Mouse (Mus musculus) MEL (cell line): ENCODE data around the gene Zfp568. TPM values are rescaled to one million over a fixed set of nuclear protein-coding genes. Genes with fewer than 3 reads are reported as not detected.
A peak's percentile ranks its signal among the peaks of the same experiment; 100 is the strongest.

Experiments used
- DNase-seq: peaks from one replicate; pipeline ENCODE4 v3.0.0; 2011; ENCODE audit warnings: low read depth, low spot score
- H3K27ac ChIP-seq: 2 replicates; pipeline ENCODE4 v1.5.1; 2012; ENCODE audit warnings: low read depth, mild to moderate bottlenecking, control low read depth, low read length, moderate library complexity; ENCODE audit not compliant: control insufficient read depth
- H3K27me3 ChIP-seq, 2 experiments: fragments of 150-350 bp in 1 of 2; sonication (generic) in 1 of 2; 2 replicates each; pipeline ENCODE4 v1.6.1; 2012; ENCODE audit warnings: low read length in 2 of 2, mild to moderate bottlenecking in 2 of 2, improper control_type of control experiment in 1 of 2, moderate library complexity in 1 of 2; ENCODE audit not compliant: insufficient read depth in 2 of 2, control insufficient read depth in 1 of 2
- H3K36me3 ChIP-seq, 2 experiments: 2 replicates each; pipeline ENCODE4 v1.6.1; 2012 to 2014; ENCODE audit warnings: low read length in 2 of 2, improper control_type of control experiment in 1 of 2, inconsistent platforms in 1 of 2, mild to moderate bottlenecking in 1 of 2; ENCODE audit not compliant: insufficient read depth in 2 of 2, control insufficient read depth in 1 of 2
- H3K4me1 ChIP-seq, 2 experiments: fragments of 150-350 bp in 1 of 2; sonication (generic) in 1 of 2; 2 replicates each; pipeline ENCODE4 v1.6.1; 2012; ENCODE audit warnings: low read length in 2 of 2, improper control_type of control experiment in 1 of 2, mild to moderate bottlenecking in 1 of 2; ENCODE audit not compliant: insufficient read depth in 2 of 2, control insufficient read depth in 1 of 2
- H3K4me3 ChIP-seq, 2 experiments: fragments of 150-350 bp in 1 of 2; sonication (generic) in 1 of 2; 2 replicates each; pipeline ENCODE4 v1.5.1; 2012; ENCODE audit warnings: low read depth in 2 of 2, low read length in 2 of 2, mild to moderate bottlenecking in 2 of 2, moderate library complexity in 2 of 2, control low read depth in 1 of 2, improper control_type of control experiment in 1 of 2; ENCODE audit not compliant: control insufficient read depth in 1 of 2, insufficient read depth in 1 of 2
- H3K79me2 ChIP-seq: 2 replicates; pipeline ENCODE4 v1.6.1; 2012; ENCODE audit warnings: mild to moderate bottlenecking, low read length, moderate library complexity; ENCODE audit not compliant: control insufficient read depth, poor library complexity, insufficient read depth
- H3K9ac ChIP-seq: 2 replicates; pipeline ENCODE4 v1.6.1; 2012; ENCODE audit warnings: low read depth, mild to moderate bottlenecking, control low read depth, low read length, moderate library complexity; ENCODE audit not compliant: control insufficient read depth, poor library complexity, severe bottlenecking
- H3K9me3 ChIP-seq: fragments of 150-350 bp; sonication (generic); replicated peaks from 2 replicates; pipeline ENCODE4 v1.6.1; 2012; ENCODE audit warnings: mild to moderate bottlenecking, low read length, improper control_type of control experiment, moderate library complexity; ENCODE audit not compliant: insufficient read depth
- BHLHE40 ChIP-seq: IDR thresholded peaks from 2 replicates; pipeline ENCODE4 v1.6.1; 2012; ENCODE audit warnings: low read depth, mild to moderate bottlenecking, inconsistent platforms, low read length, improper control_type of control experiment, borderline replicate concordance
- CTCF ChIP-seq, 3 experiments: IDR thresholded peaks in 2 of 3; conservative IDR thresholded peaks in 1 of 3; 2 replicates each; pipeline ENCODE4 v1.5.1; 2011 to 2012; ENCODE audit warnings: low read length in 3 of 3, low read depth in 2 of 3, mild to moderate bottlenecking in 2 of 3, improper control_type of control experiment in 1 of 3, inconsistent platforms in 1 of 3, mixed read lengths in 1 of 3, moderate library complexity in 1 of 3; ENCODE audit not compliant: control insufficient read depth in 1 of 3, insufficient read depth in 1 of 3, poor library complexity in 1 of 3, severe bottlenecking in 1 of 3
- ELF1 ChIP-seq: IDR thresholded peaks from 2 replicates; pipeline ENCODE4 v1.6.1; 2014; ENCODE audit warnings: low read depth, mild to moderate bottlenecking, inconsistent platforms, low read length, improper control_type of control experiment, moderate library complexity
- EP300 ChIP-seq, 2 experiments: IDR thresholded peaks; 2 replicates each; pipeline ENCODE4 v1.6.1; 2011; ENCODE audit warnings: improper control_type of control experiment in 2 of 2, low read length in 2 of 2, low read depth in 1 of 2, mild to moderate bottlenecking in 1 of 2
- ETS1 ChIP-seq: IDR thresholded peaks from 2 replicates; pipeline ENCODE4 v1.6.1; 2012; ENCODE audit warnings: low read depth, mild to moderate bottlenecking, inconsistent platforms, low read length, improper control_type of control experiment, moderate library complexity
- GABPA ChIP-seq: IDR thresholded peaks from 2 replicates; pipeline ENCODE4 v1.6.1; 2012; ENCODE audit warnings: low read depth, mild to moderate bottlenecking, inconsistent platforms, low read length, improper control_type of control experiment, moderate library complexity
- GATA1 ChIP-seq: IDR thresholded peaks from 2 replicates; pipeline ENCODE4 v1.6.1; 2011; ENCODE audit warnings: low read depth, low read length, improper control_type of control experiment
- HCFC1 ChIP-seq: IDR thresholded peaks from 2 replicates; pipeline ENCODE4 v1.6.1; 2012; ENCODE audit warnings: low read depth, mild to moderate bottlenecking, inconsistent platforms, low read length, improper control_type of control experiment, moderate library complexity
- JUND ChIP-seq: IDR thresholded peaks from 2 replicates; pipeline ENCODE4 v1.6.1; 2011; ENCODE audit warnings: low read depth, mild to moderate bottlenecking, improper control_type of control experiment, low read length
- MAFK ChIP-seq: IDR thresholded peaks from 2 replicates; pipeline ENCODE4 v1.6.1; 2011; ENCODE audit warnings: low read depth, mild to moderate bottlenecking, low read length, improper control_type of control experiment, borderline replicate concordance
- MAX ChIP-seq: IDR thresholded peaks from 2 replicates; pipeline ENCODE4 v1.6.1; 2011; ENCODE audit warnings: low read length, improper control_type of control experiment
- MAZ ChIP-seq: IDR thresholded peaks from 2 replicates; pipeline ENCODE4 v1.6.1; 2012; ENCODE audit warnings: low read depth, mild to moderate bottlenecking, inconsistent platforms, low read length, improper control_type of control experiment
- MXI1 ChIP-seq: IDR thresholded peaks from 2 replicates; pipeline ENCODE4 v1.6.1; 2011; ENCODE audit warnings: mild to moderate bottlenecking, low read depth, low read length, improper control_type of control experiment
- MYB ChIP-seq: IDR thresholded peaks from 2 replicates; pipeline ENCODE4 v1.6.1; 2011; ENCODE audit warnings: mild to moderate bottlenecking, low read depth, low read length, improper control_type of control experiment
- MYC ChIP-seq: IDR thresholded peaks from 2 replicates; pipeline ENCODE4 v1.6.1; 2011; ENCODE audit warnings: low read depth, mild to moderate bottlenecking, low read length, improper control_type of control experiment, moderate library complexity
- NELFE ChIP-seq: IDR thresholded peaks from 2 replicates; pipeline ENCODE4 v1.6.1; 2011; ENCODE audit warnings: low read depth, low read length, improper control_type of control experiment
- NRF1 ChIP-seq: IDR thresholded peaks from 2 replicates; pipeline ENCODE4 v1.6.1; 2014; ENCODE audit warnings: low read depth, mild to moderate bottlenecking, inconsistent platforms, low read length, improper control_type of control experiment, moderate library complexity; ENCODE audit not compliant: poor library complexity, insufficient read depth, severe bottlenecking
- POLR2A ChIP-seq, 2 experiments: IDR thresholded peaks; 2 replicates each; pipeline ENCODE4 v1.6.1; 2011 to 2012; ENCODE audit warnings: low read length in 2 of 2, mild to moderate bottlenecking in 2 of 2, control low read depth in 1 of 2, improper control_type of control experiment in 1 of 2, low read depth in 1 of 2, moderate library complexity in 1 of 2; ENCODE audit not compliant: control insufficient read depth in 1 of 2, insufficient read depth in 1 of 2, poor library complexity in 1 of 2
- POLR2AphosphoS2 ChIP-seq: IDR thresholded peaks from 2 replicates; pipeline ENCODE4 v1.6.1; 2011; ENCODE audit warnings: low read length, improper control_type of control experiment
- POLR2AphosphoS5 ChIP-seq: IDR thresholded peaks from 2 replicates; pipeline ENCODE4 v1.6.1; 2012; ENCODE audit warnings: low read depth, borderline replicate concordance, mild to moderate bottlenecking, inconsistent platforms, low read length, moderate library complexity, mixed read lengths
- RAD21 ChIP-seq: IDR thresholded peaks from 2 replicates; pipeline ENCODE4 v1.6.1; 2011; ENCODE audit warnings: mild to moderate bottlenecking, low read depth, low read length, improper control_type of control experiment
- RCOR1 ChIP-seq: IDR thresholded peaks from 2 replicates; pipeline ENCODE4 v1.6.1; 2012; ENCODE audit warnings: low read depth, mild to moderate bottlenecking, inconsistent platforms, low read length, improper control_type of control experiment
- SIN3A ChIP-seq: IDR thresholded peaks from 2 replicates; pipeline ENCODE4 v1.6.1; 2012; ENCODE audit warnings: low read length, improper control_type of control experiment, inconsistent platforms
- SMC3 ChIP-seq: IDR thresholded peaks from 2 replicates; pipeline ENCODE4 v1.6.1; 2011; ENCODE audit warnings: low read depth, low read length, improper control_type of control experiment
- TAL1 ChIP-seq: IDR thresholded peaks from 2 replicates; pipeline ENCODE4 v1.6.1; 2012; ENCODE audit warnings: mild to moderate bottlenecking, inconsistent platforms, low read length, moderate library complexity, mixed read lengths
- TBP ChIP-seq: IDR thresholded peaks from 2 replicates; pipeline ENCODE4 v1.8.0; 2011; ENCODE audit warnings: low read depth, low read length, improper control_type of control experiment
- TCF12 ChIP-seq: IDR thresholded peaks from 2 replicates; pipeline ENCODE4 v1.6.1; 2014; ENCODE audit warnings: low read depth, mild to moderate bottlenecking, inconsistent platforms, low read length, improper control_type of control experiment, moderate library complexity
- UBTF ChIP-seq: IDR thresholded peaks from 2 replicates; pipeline ENCODE4 v1.6.1; 2012; ENCODE audit warnings: low read depth, mild to moderate bottlenecking, inconsistent platforms, low read length, improper control_type of control experiment, moderate library complexity, borderline replicate concordance; ENCODE audit not compliant: insufficient read depth
- USF1 ChIP-seq: IDR thresholded peaks from 2 replicates; pipeline ENCODE4 v1.6.1; 2014; ENCODE audit warnings: low read depth, mild to moderate bottlenecking, inconsistent platforms, low read length, improper control_type of control experiment, moderate library complexity
- ZKSCAN1 ChIP-seq: IDR thresholded peaks from 2 replicates; pipeline ENCODE4 v1.6.1; 2012; ENCODE audit warnings: low read depth, mild to moderate bottlenecking, inconsistent platforms, low read length, improper control_type of control experiment, moderate library complexity
- ZMIZ1 ChIP-seq: IDR thresholded peaks from 2 replicates; pipeline ENCODE4 v1.6.1; 2012; ENCODE audit warnings: low read depth, mild to moderate bottlenecking, inconsistent platforms, low read length, improper control_type of control experiment, moderate library complexity
- ZNF384 ChIP-seq: IDR thresholded peaks from 2 replicates; pipeline ENCODE4 v1.6.1; 2012; ENCODE audit warnings: low read depth, mild to moderate bottlenecking, inconsistent platforms, low read length, improper control_type of control experiment
- polyA plus RNA-seq, 2 experiments: library from polyadenylated mRNA; stranded (reverse) in 1 of 2; unstranded in 1 of 2; fragments of >175 nt in 1 of 2; fragments of >200 nt in 1 of 2; gene quantifications; 2 replicates each; pipeline versions ENCODE4 v1.2.1 to v1.2.4; 2012; ENCODE audit warnings: low replicate concordance in 2 of 2, low read depth in 1 of 2; ENCODE audit not compliant: insufficient read length in 2 of 2, insufficient read depth in 1 of 2, missing spikeins in 1 of 2
- total RNA-seq: library from RNA; depleted of rRNA; stranded (reverse); fragments of 300-350 nt; gene quantifications from 2 replicates; pipeline ENCODE4 v1.2.3, GENCODE M21; 2012

Gene Zfp568
- total and polyA plus RNA-seq, 3 experiments, result 12.5 to 141 (median 15.4) TPM

- Histone ChIP-seq H3K4me1 (peaks cover 0 to 4% of the 10 kb centered on the region in 2 experiments; a peak in 2 of 4 replicates), H3K79me2 (peaks cover 2% of the 10 kb centered on the region; the same call in 1 of the 2 replicates), H3K9ac (peak within 1 kb of the TSS; percentile 85), H3K9me3 (no peaks in the 10 kb centered on the region), H3K27me3 (no peaks in the 10 kb centered on the region), H3K4me3 (peak within 1 kb of the TSS; percentile 69 to 90), H3K27ac (peak within 1 kb of the TSS; percentile 74), H3K36me3 (peaks cover 0 to 4% of the 10 kb centered on the region in 2 experiments; a peak in 2 of 4 replicates)
- peak; percentile 94 for DNase-seq
- TF ChIP-seq TAL1 (0 out of 2 replicates have a peak, but pooled peaks have one; percentile 4), MYC (peak; percentile 52; the same call in 1 of the 2 replicates), MYB (0 out of 2 replicates have a peak, but pooled peaks have one; percentile 32), MAFK (no peak), UBTF (peak; percentile 89; the same call in 1 of the 2 replicates), ELF1 (no peak), CTCF (IDR thresholded peaks at IDR 0.05 in 2 of 3, conservative IDR thresholded peaks at IDR 0.05 in 1 of 3; ENCODE audit: control insufficient read depth in 1 of 3, insufficient read depth in 1 of 3, low read depth in 2 of 3, low read length in 3 of 3, poor library complexity in 1 of 3, severe bottlenecking in 1 of 3) (0 out of 6 replicates have a peak, but pooled peaks of 1 of the 3 experiments have one; percentile 2), SMC3 (no peak), BHLHE40 (0 out of 2 replicates have a peak, but pooled peaks have one; percentile 24), ZNF384 (no peak), RCOR1 (0 out of 2 replicates have a peak, but pooled peaks have one; percentile 16), MXI1 (peak; percentile 74; the same call in 1 of the 2 replicates), ZMIZ1 (no peak), MAX (peak; percentile 65; the same call in 1 of the 2 replicates), NRF1 (0 out of 2 replicates have a peak, but pooled peaks have one; percentile 12), GABPA (no peak), JUND (no peak), POLR2AphosphoS2 (no peak), NELFE (peak; percentile 69; the same call in 1 of the 2 replicates), GATA1 (peak; percentile 49), HCFC1 (peak; percentile 91), SIN3A (0 out of 2 replicates have a peak, but pooled peaks have one; percentile 47), POLR2A (IDR thresholded peaks at IDR 0.05; ENCODE audit: control insufficient read depth in 1 of 2, insufficient read depth in 1 of 2, low read depth in 1 of 2, low read length in 2 of 2, poor library complexity in 1 of 2) (peak; percentile 63 to 75; a peak in 3 of 4 replicates), POLR2AphosphoS5 (no peak), RAD21 (no peak), MAZ (peak; percentile 68), TBP (peak; percentile 57), USF1 (peak; percentile 33; the same call in 1 of the 2 replicates), TCF12 (peak; percentile 46), ZKSCAN1 (no peak), ETS1 (0 out of 2 replicates have a peak, but pooled peaks have one; percentile 25), EP300 (IDR thresholded peaks at IDR 0.05; ENCODE audit: low read depth in 1 of 2, low read length in 2 of 2) (peak in 1 of 2 experiments; percentile 35; a peak in 2 of 4 replicates)
Measured at GRCm38 (mm10) chr7:29953513-29954401, 30.0 kb upstream of the Zfp568 start, which contains the start of gene Zfp74. TSS of gene Zfp74 (minus strand) at chr7:29954089.
